ENCODE assay signal across 8 mouse cellular contexts in genomic region chr2:27232376-27232775, GRCm38 (mm10). TPM values are rescaled to one million over a fixed set of nuclear protein-coding genes. Genes with fewer than 3 reads are reported as not detected.
DNase-seq lines count a peak whose midpoint lies in the region; ATAC-seq and TF ChIP-seq lines count a peak whose summit lies in the region.
"Had no signal": no experiment of that assay in that cellular context is flagged by ENCODE, and none has a peak within 500 bp of the region (broad histone marks: within the 10 kb centered on the region; RNA-seq: fewer than 3 reads in every experiment).

No protein-coding gene starts in this region.

- no peaks in the 10 kb centered on the region for H3K36me3 ChIP-seq in heart, embryonic 16.5 days (ENCODE audit: control insufficient read depth, insufficient read depth)
- no peaks in the 10 kb centered on the region for H3K36me3 ChIP-seq in lung, postnatal 0 days (ENCODE audit: insufficient read depth, low read length)
- H3K36me3 ChIP-seq: lung, embryonic 15.5 days had no signal

- H3K4me1 ChIP-seq in heart, embryonic 16.5 days (ENCODE audit: control insufficient read depth, insufficient read depth, low read length), result peaks cover 19% of the 10 kb centered on the region
- H3K4me1 ChIP-seq in lung, postnatal 0 days (ENCODE audit: insufficient read depth, low read depth, low read length), result no peaks in the 10 kb centered on the region

- peak; percentile 42; the same call in 1 of the 2 replicates for ATAC-seq in heart, embryonic 16.5 days (replicated peaks; ENCODE audit: extremely low read depth, insufficient read depth, low FRiP score)
- ATAC-seq in lung, postnatal 0 days, result peak; percentile 74
- no peak for ATAC-seq in inflammation-experienced regulatory T-cells, adult 6 months

- no peak for TF ChIP-seq CTCF in lung, postnatal 0 days (IDR thresholded peaks at IDR 0.05)

- 13% methylated on average over 7 of the region's 7 CpGs for WGBS in heart, embryonic 16.5 days
- WGBS in lung, postnatal 0 days, result 22% methylated on average over 7 of the region's 7 CpGs

- H3K9me3 ChIP-seq in heart, embryonic 16.5 days (replicated peaks; ENCODE audit: control insufficient read depth, low read length), result no peaks in the 10 kb centered on the region
- H3K9me3 ChIP-seq in lung, postnatal 0 days (ENCODE audit: low read length), result no peaks in the 10 kb centered on the region
- H3K9me3 ChIP-seq: lung, embryonic 15.5 days had no signal

- intact Hi-C loops in left cerebral cortex, postnatal 4 days (cut with DNase I), result loop anchor here (10.0 kb wide), 1 partner anchor 588 kb away; no protein-coding TSS in a partner anchor

- H3K27ac ChIP-seq in heart, embryonic 16.5 days (ENCODE audit: low read length), result peak overlapping the region; percentile 27; the same call in 1 of the 2 replicates
- peak overlapping the region; percentile 81 for H3K27ac ChIP-seq in lung, postnatal 0 days (ENCODE audit: low read length)
- H3K27ac ChIP-seq: lung, embryonic 15.5 days had no signal

- no peaks in the 10 kb centered on the region for H3K27me3 ChIP-seq in heart, embryonic 16.5 days (ENCODE audit: control insufficient read depth, insufficient read depth, low read length)
- H3K27me3 ChIP-seq in lung, postnatal 0 days (replicated peaks; ENCODE audit: insufficient read depth, low read length), result no peaks in the 10 kb centered on the region
- H3K27me3 ChIP-seq: lung, embryonic 15.5 days had no signal

- no peak overlapping the region for H3K4me2 ChIP-seq in heart, embryonic 16.5 days (ENCODE audit: low read depth, low read length)
- no peak overlapping the region for H3K4me2 ChIP-seq in lung, postnatal 0 days (replicated peaks; ENCODE audit: low read depth, low read length)
- H3K4me2 ChIP-seq: lung, embryonic 15.5 days had no signal

- peak; percentile 55 for TF ChIP-seq EP300 in lung, postnatal 0 days (IDR thresholded peaks at IDR 0.05)

- peak overlapping the region; percentile 36 for H3K9ac ChIP-seq in heart, embryonic 16.5 days (ENCODE audit: low read length)
- no peak overlapping the region for H3K9ac ChIP-seq in lung, postnatal 0 days (replicated peaks; ENCODE audit: low read depth)
- H3K9ac ChIP-seq: lung, embryonic 15.5 days had no signal

- H3K4me3 ChIP-seq in heart, embryonic 16.5 days (ENCODE audit: low read length), result no peak overlapping the region
- H3K4me3 ChIP-seq in lung, postnatal 0 days (ENCODE audit: low read depth, low read length), result no peak overlapping the region
- H3K4me3 ChIP-seq: lung, embryonic 15.5 days had no signal

- peak; percentile 52 for DNase-seq in left cerebral cortex, adult 11 months (ENCODE audit: low spot score)
- no peak for DNase-seq in left cerebral cortex, postnatal 4 days
- DNase-seq in adrenal gland, postnatal 36 days, result peak; percentile 44 to 56
- peak; percentile 88 for DNase-seq in lung, postnatal 0 days (ENCODE audit: low spot score)
- no peak for DNase-seq in thymus, postnatal 0 days (ENCODE audit: low spot score)

RNA-seq across cellular contexts. Expression of gene Sardh, which starts 15.8 kb away (rescaled TPM):
- total RNA-seq in left cerebral cortex, postnatal 4 days (2021), result 1 to 10 TPM; 5.2 to 7.3 TPM
- total RNA-seq in adrenal gland, postnatal 36 days (2021), result 1 to 10 TPM; 7.8 to 9.2 TPM
- polyA plus RNA-seq in heart, embryonic 16.5 days (2015; fragmentation: Nextera tagmentation; extraction: Ambion mirVana), result 19.3 and 24.5 TPM in 2 replicates
- polyA plus RNA-seq in lung, postnatal 0 days (2015; fragmentation: Nextera tagmentation; extraction: Ambion mirVana), result 11.5 and 12.6 TPM in 2 replicates
- polyA plus RNA-seq in inflammation-experienced regulatory T-cells, adult 6 months (2017; shearing (Covaris generic)), result 1 to 10 TPM in 2 of 3 experiments, not detected in 1; 6.3 to 7.3 TPM
- polyA plus RNA-seq in thymus, postnatal 0 days (2015; fragmentation: Nextera tagmentation; extraction: Ambion mirVana), result 3.2 and 3.6 TPM in 2 replicates

Comparison
In these comparisons a context has a peak if more than half of its experiments do, and no peak if none do; other contexts are left out.
1. DNase-seq: peak in left cerebral cortex, adult 11 months (single experiment), adrenal gland, postnatal 36 days (2 of 2) and lung, postnatal 0 days (single experiment); none in left cerebral cortex, postnatal 4 days (single experiment) and thymus, postnatal 0 days (single experiment).